Mouse (Mus musculus) c-Kit-positive CD71-negative TER-119-negative erythroid progenitor cells, embryonic 14.5 days (primary cell): ENCODE results near the gene Dnal1.
A peak's percentile ranks its signal among the peaks of the same experiment; 100 is the strongest.

Source experiments
- DNase-seq: peaks from one replicate; pipeline ENCODE4 v3.0.0-alpha.2; 2013; ENCODE audit warnings: low read depth

Gene Dnal1

GRCm38 (mm10) chr12:84186950-84187349, 72.8 kb downstream of the Dnal1 start:
- DNase-seq, result no peak

- no peak for DNase-seq
Observed at GRCm38 (mm10) chr12:84187752-84188601, 73.8 kb downstream of the Dnal1 start.

GRCm38 (mm10) chr12:84188881-84189444, 74.8 kb downstream of the Dnal1 start:
- DNase-seq, result no peak

- DNase-seq, result no peak
Observed at GRCm38 (mm10) chr12:84190151-84190820, 76.1 kb downstream of the Dnal1 start.

- no peak for DNase-seq
Observed at GRCm38 (mm10) chr12:84191190-84191589, 77.0 kb downstream of the Dnal1 start.

GRCm38 (mm10) chr12:84191770-84192169, 77.6 kb downstream of the Dnal1 start:
- no peak for DNase-seq

- no peak for DNase-seq
Observed at GRCm38 (mm10) chr12:84192280-84192679, 78.1 kb downstream of the Dnal1 start.

- no peak for DNase-seq
Observed at GRCm38 (mm10) chr12:84192741-84193641, 78.8 kb downstream of the Dnal1 start.

- DNase-seq, result peak; percentile 91
Observed at GRCm38 (mm10) chr12:84193642-84194399, 79.7 kb downstream of the Dnal1 start.

GRCm38 (mm10) chr12:84194400-84195109, 80.4 kb downstream of the Dnal1 start:
- no peak for DNase-seq

GRCm38 (mm10) chr12:84195195-84195594, 81.0 kb downstream of the Dnal1 start:
- DNase-seq, result no peak
